Mouse (Mus musculus): ENCODE results near the gene Rufy3. TPM values are rescaled to one million over a fixed set of nuclear protein-coding genes. Genes with fewer than 3 reads are reported as not detected.

The Rufy3 gene
- polyA plus RNA-seq, 1 experiment from 2014 or later, result 13.5 TPM

GRCm38 (mm10) chr5:88685306-88685705 lies 120.5 kb downstream of the Rufy3 start:
- Histone ChIP-seq H3K9me3 (replicated peaks; ENCODE audit: control insufficient read depth, low read length) (no peaks in the 10 kb centered on the region), H3K27ac (ENCODE audit: low read length) (no peak overlapping the region), H3K27me3 (ENCODE audit: control insufficient read depth, insufficient read depth, low read length) (no peaks in the 10 kb centered on the region), H3K4me2 (ENCODE audit: low read depth, low read length) (no peak overlapping the region), H3K4me1 (ENCODE audit: control insufficient read depth, insufficient read depth, low read length) (0 out of 2 replicates have a peak, but pooled peaks cover 3% of the 10 kb centered on the region), H3K9ac (ENCODE audit: low read length) (no peak overlapping the region), H3K36me3 (ENCODE audit: control insufficient read depth, insufficient read depth, low read length) (no peaks in the 10 kb centered on the region), H3K4me3 (replicated peaks; ENCODE audit: low read length) (no peak overlapping the region)
- 13% methylated on average over 6 of the region's 6 CpGs for WGBS
- ATAC-seq (ENCODE audit: insufficient read depth, low FRiP score), result no peak

GRCm38 (mm10) chr5:88685745-88686299 lies 121.0 kb downstream of the Rufy3 start:
- H3K4me3 ChIP-seq (replicated peaks; ENCODE audit: low read length), result no peak overlapping the region
- H3K27ac ChIP-seq (ENCODE audit: low read length), result no peak overlapping the region
- 52% methylated on average over 6 of the region's 6 CpGs for WGBS
- no peak for ATAC-seq (ENCODE audit: insufficient read depth, low FRiP score)
- H3K9me3 ChIP-seq (replicated peaks; ENCODE audit: control insufficient read depth, low read length), result no peaks in the 10 kb centered on the region
- H3K27me3 ChIP-seq (ENCODE audit: control insufficient read depth, insufficient read depth, low read length), result no peaks in the 10 kb centered on the region
- no peak overlapping the region for H3K9ac ChIP-seq (ENCODE audit: low read length)
- 0 out of 2 replicates have a peak, but pooled peaks cover 3% of the 10 kb centered on the region for H3K4me1 ChIP-seq (ENCODE audit: control insufficient read depth, insufficient read depth, low read length)
- H3K4me2 ChIP-seq (ENCODE audit: low read depth, low read length), result no peak overlapping the region
- no peaks in the 10 kb centered on the region for H3K36me3 ChIP-seq (ENCODE audit: control insufficient read depth, insufficient read depth, low read length)

DNA sequence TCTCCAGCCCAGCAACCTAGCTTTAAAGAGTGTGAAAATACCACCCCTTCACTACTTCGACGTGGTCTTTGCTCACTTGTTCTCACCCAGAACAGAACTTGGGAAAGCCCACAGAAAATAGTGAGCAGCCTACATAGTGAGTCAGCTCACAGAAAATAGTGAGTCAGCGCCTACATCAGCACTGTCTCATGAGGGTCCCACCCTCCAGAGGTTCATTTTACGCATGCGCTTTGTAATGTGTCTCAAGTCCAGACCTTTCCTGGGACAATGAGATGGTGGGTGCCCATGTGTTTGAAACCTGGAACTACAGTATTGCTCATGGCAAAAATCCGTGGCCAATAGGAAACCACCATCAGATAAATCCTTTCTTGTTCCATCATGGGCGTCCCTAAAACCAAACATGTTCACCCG lies 123.2 kb downstream of the Rufy3 start:
- Histone ChIP-seq H3K9ac (ENCODE audit: low read length) (no peak overlapping the region), H3K4me2 (ENCODE audit: low read depth, low read length) (no peak overlapping the region), H3K27me3 (ENCODE audit: control insufficient read depth, insufficient read depth, low read length) (no peaks in the 10 kb centered on the region), H3K36me3 (ENCODE audit: control insufficient read depth, insufficient read depth, low read length) (no peaks in the 10 kb centered on the region), H3K4me3 (replicated peaks; ENCODE audit: low read length) (no peak overlapping the region), H3K9me3 (replicated peaks; ENCODE audit: control insufficient read depth, low read length) (no peaks in the 10 kb centered on the region), H3K4me1 (ENCODE audit: control insufficient read depth, insufficient read depth, low read length) (0 out of 2 replicates have a peak, but pooled peaks cover 3% of the 10 kb centered on the region), H3K27ac (ENCODE audit: low read length) (no peak overlapping the region)
- 78% methylated on average over 8 of the region's 8 CpGs for WGBS
- no peak for ATAC-seq (ENCODE audit: insufficient read depth, low FRiP score)

DNA sequence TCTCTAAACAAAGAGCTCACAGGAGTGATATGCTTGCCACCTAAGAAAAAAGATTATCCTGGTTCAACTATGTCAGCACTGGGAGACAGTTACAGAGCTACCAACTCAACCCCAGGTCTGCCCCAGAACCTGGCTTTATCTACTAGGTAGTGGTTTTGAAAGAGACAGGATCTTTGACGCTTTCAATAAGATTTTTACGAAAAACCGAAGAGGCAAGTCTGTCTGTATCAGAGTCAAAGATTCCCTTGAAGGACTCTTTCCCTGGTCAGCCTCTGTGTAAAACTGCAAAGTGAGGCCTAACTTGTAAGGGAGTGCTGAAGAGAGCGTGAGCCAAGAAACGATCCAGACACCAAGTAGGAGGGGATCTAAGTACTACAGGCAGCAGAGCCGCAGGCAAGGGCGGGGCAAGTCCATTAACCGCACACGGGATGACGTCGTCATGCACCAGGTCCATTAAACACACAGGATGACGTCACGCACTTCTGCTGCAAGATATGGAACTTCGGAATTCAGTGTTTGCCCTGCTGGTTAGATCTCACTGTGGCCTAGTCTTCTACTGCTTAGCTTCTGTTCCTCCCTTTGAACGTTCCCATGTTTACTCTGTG lies 123.8 kb downstream of the Rufy3 start:
- H3K4me1 ChIP-seq (ENCODE audit: control insufficient read depth, insufficient read depth, low read length), result 0 out of 2 replicates have a peak, but pooled peaks cover 3% of the 10 kb centered on the region
- ATAC-seq (ENCODE audit: insufficient read depth, low FRiP score), result peak; percentile 77; the same call in 1 of the 2 replicates
- H3K36me3 ChIP-seq (ENCODE audit: control insufficient read depth, insufficient read depth, low read length), result no peaks in the 10 kb centered on the region
- 56% methylated on average over 15 of the region's 15 CpGs for WGBS
- no peak overlapping the region for H3K4me2 ChIP-seq (ENCODE audit: low read depth, low read length)
- H3K9ac ChIP-seq (ENCODE audit: low read length), result no peak overlapping the region
- H3K27ac ChIP-seq (ENCODE audit: low read length), result no peak overlapping the region
- H3K9me3 ChIP-seq (replicated peaks; ENCODE audit: control insufficient read depth, low read length), result no peaks in the 10 kb centered on the region
- H3K27me3 ChIP-seq (ENCODE audit: control insufficient read depth, insufficient read depth, low read length), result no peaks in the 10 kb centered on the region
- H3K4me3 ChIP-seq (replicated peaks; ENCODE audit: low read length), result no peak overlapping the region

- H3K27me3 ChIP-seq (ENCODE audit: control insufficient read depth, insufficient read depth, low read length), result no peaks in the 10 kb centered on the region
- H3K36me3 ChIP-seq (ENCODE audit: control insufficient read depth, insufficient read depth, low read length), result no peaks in the 10 kb centered on the region
- 0 out of 2 replicates have a peak, but pooled peaks cover 3% of the 10 kb centered on the region for H3K4me1 ChIP-seq (ENCODE audit: control insufficient read depth, insufficient read depth, low read length)
- 79% methylated on average over 3 of the region's 3 CpGs for WGBS
- ATAC-seq (ENCODE audit: insufficient read depth, low FRiP score), result no peak
- no peak overlapping the region for H3K9ac ChIP-seq (ENCODE audit: low read length)
- H3K4me2 ChIP-seq (ENCODE audit: low read depth, low read length), result no peak overlapping the region
- H3K4me3 ChIP-seq (replicated peaks; ENCODE audit: low read length), result no peak overlapping the region
- H3K27ac ChIP-seq (ENCODE audit: low read length), result no peak overlapping the region
- H3K9me3 ChIP-seq (replicated peaks; ENCODE audit: control insufficient read depth, low read length), result no peaks in the 10 kb centered on the region
These were observed 124.6 kb downstream of the Rufy3 start for GRCm38 (mm10) chr5:88689279-88689938.

DNA sequence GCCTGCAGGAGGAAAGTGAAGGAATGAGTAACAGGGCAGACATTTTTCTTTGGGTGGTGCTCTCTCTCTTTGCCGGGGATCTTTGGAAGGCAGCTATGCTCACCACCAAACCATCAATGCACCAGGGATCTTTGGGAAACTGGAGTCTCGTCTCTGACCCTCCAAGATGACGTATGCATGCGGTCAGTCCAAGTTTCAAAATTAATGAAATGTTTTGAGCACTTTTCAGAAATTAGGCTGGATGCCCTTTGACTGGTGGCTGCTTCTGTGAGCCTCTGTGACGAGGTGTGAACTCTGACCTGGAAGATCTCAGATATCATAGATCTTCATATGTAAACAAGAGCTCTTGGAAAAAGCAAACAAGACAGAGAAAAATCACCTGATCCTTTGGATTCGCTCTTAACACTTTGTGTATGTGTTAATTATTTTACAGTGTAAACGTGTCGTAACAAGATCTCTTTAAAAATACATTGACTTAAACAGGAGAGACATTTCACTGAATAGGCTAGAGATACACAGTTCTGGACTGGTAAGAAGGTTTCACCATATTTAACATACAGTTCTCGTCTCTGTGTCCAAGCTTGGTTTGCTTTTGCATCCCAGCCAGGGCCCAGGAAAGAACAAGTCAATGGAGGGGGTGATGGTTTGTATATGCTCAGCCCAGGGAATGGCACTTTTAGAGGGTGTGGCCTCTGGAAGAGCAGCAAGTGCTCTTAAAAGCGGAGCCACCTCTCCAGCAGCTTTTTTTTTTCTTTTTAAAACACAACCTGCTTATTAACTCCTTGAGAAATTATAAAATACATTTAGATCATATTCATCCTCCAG lies 126.1 kb downstream of the Rufy3 start:
- H3K9me3 ChIP-seq (replicated peaks; ENCODE audit: control insufficient read depth, low read length), result no peaks in the 10 kb centered on the region
- no peak overlapping the region for H3K4me2 ChIP-seq (ENCODE audit: low read depth, low read length)
- H3K27ac ChIP-seq (ENCODE audit: low read length), result no peak overlapping the region
- H3K9ac ChIP-seq (ENCODE audit: low read length), result no peak overlapping the region
- 25% methylated on average over 10 of the region's 10 CpGs for WGBS
- no peak for ATAC-seq (ENCODE audit: insufficient read depth, low FRiP score)
- no peaks in the 10 kb centered on the region for H3K27me3 ChIP-seq (ENCODE audit: control insufficient read depth, insufficient read depth, low read length)
- no peaks in the 10 kb centered on the region for H3K36me3 ChIP-seq (ENCODE audit: control insufficient read depth, insufficient read depth, low read length)
- H3K4me1 ChIP-seq (ENCODE audit: control insufficient read depth, insufficient read depth, low read length), result 0 out of 2 replicates have a peak, but pooled peaks cover 3% of the 10 kb centered on the region
- H3K4me3 ChIP-seq (replicated peaks; ENCODE audit: low read length), result no peak overlapping the region

DNA sequence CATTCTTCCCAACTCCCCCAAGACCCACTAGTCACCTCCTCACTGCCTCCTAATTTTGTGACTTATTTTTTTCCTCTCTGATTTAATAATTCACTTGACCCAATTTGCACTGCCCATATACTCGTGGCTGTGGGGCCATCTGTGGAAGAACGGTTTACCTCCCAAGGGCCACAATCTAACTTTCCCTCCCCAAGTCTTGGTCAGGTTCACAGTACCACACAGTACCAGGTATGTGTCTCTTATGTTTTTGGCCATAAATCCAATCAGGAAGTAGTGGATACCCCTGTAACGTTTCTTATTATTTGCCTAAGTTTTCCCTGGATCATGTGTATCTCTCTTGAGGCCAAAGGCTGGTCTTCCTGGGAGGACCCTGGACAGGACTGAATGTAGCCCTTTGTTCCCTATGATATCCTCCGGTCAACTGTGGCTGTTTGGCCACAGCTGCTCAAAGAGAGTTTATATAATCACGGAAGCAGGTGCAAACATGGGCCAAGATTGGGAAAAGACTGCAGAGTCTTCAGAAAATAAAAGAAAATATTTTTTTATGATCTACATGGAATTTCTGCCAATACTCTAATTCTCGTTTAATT lies 126.8 kb downstream of the Rufy3 start:
- H3K27me3 ChIP-seq (ENCODE audit: control insufficient read depth, insufficient read depth, low read length), result no peaks in the 10 kb centered on the region
- 47% methylated on average over 6 of the region's 6 CpGs for WGBS

DNA sequence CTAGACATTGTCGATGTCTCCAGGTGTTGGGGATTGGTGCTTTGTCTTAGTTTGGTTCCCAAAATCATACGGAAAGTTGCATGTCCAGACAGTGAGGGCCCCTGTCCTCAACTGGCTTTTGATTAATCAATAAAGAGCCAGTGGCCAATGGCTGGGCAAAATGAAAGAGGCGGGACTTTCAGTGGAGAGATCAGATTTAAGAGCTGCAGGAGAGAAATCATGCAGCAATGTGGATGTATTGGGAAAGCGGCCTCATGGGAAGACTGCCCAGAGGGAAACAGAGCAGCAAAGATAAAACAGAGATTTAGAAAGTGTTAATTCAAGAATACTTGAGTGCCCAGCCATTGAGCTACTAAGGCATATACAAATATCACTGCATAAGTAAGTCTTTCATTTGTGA lies 127.7 kb downstream of the Rufy3 start:
- Histone ChIP-seq H3K4me2 (ENCODE audit: low read depth, low read length) (no peak overlapping the region), H3K36me3 (ENCODE audit: control insufficient read depth, insufficient read depth, low read length) (no peaks in the 10 kb centered on the region), H3K4me3 (replicated peaks; ENCODE audit: low read length) (no peak overlapping the region), H3K27me3 (ENCODE audit: control insufficient read depth, insufficient read depth, low read length) (no peaks in the 10 kb centered on the region), H3K9me3 (replicated peaks; ENCODE audit: control insufficient read depth, low read length) (no peaks in the 10 kb centered on the region), H3K27ac (ENCODE audit: low read length) (no peak overlapping the region), H3K4me1 (ENCODE audit: control insufficient read depth, insufficient read depth, low read length) (0 out of 2 replicates have a peak, but pooled peaks cover 3% of the 10 kb centered on the region), H3K9ac (ENCODE audit: low read length) (no peak overlapping the region)
- 82% methylated on average over 4 of the region's 4 CpGs for WGBS
- no peak for ATAC-seq (ENCODE audit: insufficient read depth, low FRiP score)

More for the DNA sequence above, 126.8 kb downstream of the Rufy3 start:
- no peak overlapping the region for H3K4me3 ChIP-seq (replicated peaks; ENCODE audit: low read length)
- H3K4me2 ChIP-seq (ENCODE audit: low read depth, low read length), result no peak overlapping the region
- H3K9me3 ChIP-seq (replicated peaks; ENCODE audit: control insufficient read depth, low read length), result no peaks in the 10 kb centered on the region
- H3K27ac ChIP-seq (ENCODE audit: low read length), result no peak overlapping the region
- H3K36me3 ChIP-seq (ENCODE audit: control insufficient read depth, insufficient read depth, low read length), result no peaks in the 10 kb centered on the region
- ATAC-seq (ENCODE audit: insufficient read depth, low FRiP score), result no peak
- 0 out of 2 replicates have a peak, but pooled peaks cover 3% of the 10 kb centered on the region for H3K4me1 ChIP-seq (ENCODE audit: control insufficient read depth, insufficient read depth, low read length)
- H3K9ac ChIP-seq (ENCODE audit: low read length), result no peak overlapping the region
